Mouse (Mus musculus): ENCODE results near the gene Krtap10-4.
A peak's percentile ranks its signal among the peaks of the same experiment; 100 is the strongest.
"Not testable (repeated sequence)": the region's sequence is repeated elsewhere in the genome, so short reads cannot be mapped to it uniquely, and the experiment has no call there.

Krtap10-4 gene

DNA sequence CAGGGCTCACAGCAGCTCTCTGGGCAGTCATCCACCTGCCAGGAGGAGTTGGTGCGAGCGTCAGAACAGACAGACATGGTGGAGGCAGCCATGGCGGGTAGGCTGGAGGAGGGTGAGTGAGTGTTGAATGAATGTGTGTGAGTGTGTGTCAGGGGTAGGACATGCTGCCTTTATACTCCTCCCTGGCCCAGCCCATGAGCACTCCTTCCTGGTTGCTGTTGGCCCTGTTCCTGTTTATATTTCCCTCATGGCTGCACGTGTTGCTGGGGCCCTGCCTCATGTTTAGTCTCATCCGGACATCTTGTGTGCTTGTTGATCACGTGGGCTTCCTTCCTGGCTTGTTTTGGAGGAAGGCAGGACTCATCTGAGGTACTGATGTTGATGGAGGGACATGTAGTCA lies at the start of gene Krtap10-4:
Gene Krtap10-4, minus strand, starts transcription at position 145 of the 400 bp plus-strand sequence.
- no peak for DNase-seq

DNA sequence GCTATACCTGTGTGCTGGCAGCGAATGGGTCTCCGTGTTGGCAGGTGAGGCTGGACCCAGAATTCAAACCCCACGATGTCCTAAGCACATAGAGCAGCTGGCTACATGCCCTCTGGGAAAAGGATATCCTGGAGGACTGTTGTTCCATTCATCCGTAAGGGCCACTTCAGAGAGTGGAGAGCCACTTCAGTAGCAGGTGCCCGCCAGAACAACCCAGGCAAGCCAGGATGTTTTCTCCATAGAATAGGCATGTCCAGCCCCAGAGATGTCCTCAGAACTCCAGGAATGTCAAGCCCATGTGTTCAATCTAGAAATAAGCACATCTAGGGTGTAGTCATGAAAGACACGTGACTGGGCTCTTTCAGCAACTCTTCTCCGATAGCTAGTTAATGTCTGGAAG lies 42.8 kb upstream of the Krtap10-4 start:
- DNase-seq, result no peak

- DNase-seq, result no peak
These were observed 40.7 kb upstream of the Krtap10-4 start for GRCm38 (mm10) chr10:77867546-77867945.

GRCm38 (mm10) chr10:77864762-77865143 lies 37.9 kb upstream of the Krtap10-4 start:
- no peak for DNase-seq

DNA sequence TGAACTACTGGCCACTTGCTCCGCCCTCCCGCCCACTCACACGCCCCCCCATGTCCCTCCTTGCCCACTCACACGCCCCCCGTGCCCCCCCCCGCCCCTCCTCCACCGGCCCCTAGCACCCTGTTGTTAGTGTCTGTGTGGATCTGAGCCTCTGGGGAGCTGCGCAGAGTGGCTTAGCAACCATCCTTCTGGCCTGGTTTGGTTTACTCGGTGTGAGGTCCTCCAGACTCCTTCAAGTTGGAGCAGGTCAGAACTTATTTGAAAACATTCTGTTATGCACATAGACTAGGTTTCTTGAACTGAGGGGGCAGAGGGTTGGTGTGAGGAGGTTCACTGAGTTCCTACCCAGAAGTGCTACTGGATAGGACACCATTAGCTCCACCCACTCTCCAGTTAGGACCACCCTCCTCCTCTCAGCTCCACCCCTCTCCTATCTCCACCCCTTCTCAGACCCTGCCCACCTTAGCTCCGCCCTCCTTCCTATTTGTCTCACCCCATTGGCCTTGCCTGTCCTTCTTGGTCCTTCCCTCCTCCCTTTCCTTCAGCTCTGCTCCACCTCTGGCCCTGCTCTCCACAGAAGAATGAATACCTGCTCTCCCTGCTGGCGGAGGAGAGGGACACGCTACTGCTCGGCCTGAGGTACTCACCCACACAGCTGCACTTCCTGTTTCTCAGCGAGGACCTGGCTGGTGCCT lies 37.3 kb upstream of the Krtap10-4 start:
- peak; percentile 16 to 49 for DNase-seq

DNA sequence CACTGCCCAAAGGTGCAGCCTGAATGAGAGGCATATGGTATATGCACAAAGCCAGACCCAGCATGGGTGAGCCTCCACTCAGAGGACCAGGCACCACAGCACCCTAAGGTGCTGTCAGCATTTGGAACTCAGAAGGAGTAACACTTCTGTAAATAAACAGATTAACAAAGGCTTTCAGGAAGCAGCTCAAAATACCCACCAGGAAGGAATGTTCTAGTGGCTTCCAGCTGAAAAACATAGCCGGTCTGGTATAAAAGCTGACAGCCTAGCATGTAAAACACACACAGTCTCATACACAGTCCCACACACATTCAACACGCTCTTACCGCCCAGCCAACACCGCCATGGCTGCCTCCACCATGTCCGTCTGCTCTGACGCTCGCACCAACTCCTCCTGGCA lies 34.8 kb upstream of the Krtap10-4 start, which contains the start of gene Gm3285:
Gene Gm3285, plus strand, starts transcription at position 301 of the 400 bp plus-strand sequence.
- no peak for DNase-seq

GRCm38 (mm10) chr10:77852559-77852958 lies 25.7 kb upstream of the Krtap10-4 start, which contains the start of gene Gm10318:
Gene Gm10318 (plus strand): TSS chr10:77852859.
- no peak for DNase-seq

GRCm38 (mm10) chr10:77847538-77847937 lies 20.6 kb upstream of the Krtap10-4 start:
- DNase-seq, result no peak

DNA sequence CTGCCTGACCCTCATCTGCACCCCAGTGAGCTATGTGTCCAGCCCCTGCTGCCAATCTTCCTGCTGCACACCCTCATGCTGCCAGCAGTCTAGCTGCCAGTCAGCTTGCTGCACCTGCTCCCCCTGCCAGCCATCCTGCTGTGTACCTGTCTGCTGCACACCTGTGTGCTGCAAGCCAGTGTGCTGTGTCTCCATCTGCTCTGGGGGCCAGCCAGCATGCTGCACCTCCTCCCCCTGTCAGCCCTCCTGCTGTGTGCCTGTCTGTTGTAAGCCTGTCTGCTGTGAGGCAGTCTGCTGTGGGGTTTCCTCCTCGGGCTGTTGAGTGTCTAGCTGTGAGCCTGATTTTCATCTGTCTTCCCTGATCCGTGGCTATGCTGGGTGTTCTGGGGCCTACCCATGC lies 20.1 kb upstream of the Krtap10-4 start:
- no peak for DNase-seq

DNA sequence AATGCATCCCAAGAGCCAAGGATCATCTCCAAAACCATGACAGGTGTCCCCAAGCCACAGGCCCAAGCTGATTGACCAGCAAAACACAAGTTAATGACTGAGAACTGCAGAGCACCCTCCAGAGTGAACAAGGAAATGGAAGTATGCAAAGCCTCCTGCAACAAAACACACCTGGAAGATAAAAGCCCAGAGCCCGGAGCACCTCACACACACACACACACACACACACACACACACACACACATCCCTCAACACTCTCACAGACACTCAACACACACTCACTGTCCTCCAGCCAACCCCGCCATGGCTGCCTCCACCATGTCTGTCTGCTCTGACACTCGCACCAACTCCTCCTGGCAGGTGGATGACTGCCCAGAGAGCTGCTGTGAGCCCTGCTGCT lies 19.6 kb upstream of the Krtap10-4 start, which contains the start of gene Gm36176:
Gene Gm36176, plus strand, starts transcription at position 301 of the 400 bp plus-strand sequence.
- no peak for DNase-seq

- no peak for DNase-seq
These were observed 12.1 kb upstream of the Krtap10-4 start for GRCm38 (mm10) chr10:77839006-77839405.

GRCm38 (mm10) chr10:77835647-77836046 lies 8.8 kb upstream of the Krtap10-4 start, which contains the start of gene Krtap10-10:
Gene Krtap10-10 (plus strand): TSS chr10:77835947.
- no peak for DNase-seq

GRCm38 (mm10) chr10:77819203-77819602 lies 7.7 kb downstream of the Krtap10-4 start:
- no peak for DNase-seq

- no peak for DNase-seq
These were observed 8.4 kb downstream of the Krtap10-4 start for GRCm38 (mm10) chr10:77818523-77818922.

DNA sequence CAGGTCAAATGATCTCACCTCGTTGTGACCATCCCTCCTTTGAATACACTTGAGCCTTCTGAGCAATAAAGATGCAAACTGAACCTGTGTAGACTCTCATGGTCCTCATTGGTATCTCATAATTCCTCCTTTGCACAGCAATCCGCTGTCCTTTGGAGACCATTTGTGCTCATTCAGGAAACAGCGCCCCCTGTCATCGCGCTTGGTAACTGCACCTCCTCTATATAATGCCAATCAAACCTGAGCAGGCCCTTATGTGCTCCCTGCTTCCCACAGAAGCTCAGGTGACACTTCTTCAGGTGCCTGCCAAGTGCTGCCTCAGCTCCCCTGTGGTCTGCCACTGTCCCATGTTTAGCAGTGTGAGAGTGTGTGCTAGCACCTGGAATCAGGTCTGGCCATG lies 11.4 kb downstream of the Krtap10-4 start:
- DNase-seq, result no peak

- no peak for DNase-seq
These were observed 12.5 kb downstream of the Krtap10-4 start, which contains the start of gene Gm2696 for GRCm38 (mm10) chr10:77814382-77814781. Gene Gm2696 (plus strand): TSS chr10:77814682.

- DNase-seq, result no peak
These were observed 15.2 kb downstream of the Krtap10-4 start, which contains the start of gene Gm9507 for GRCm38 (mm10) chr10:77811743-77812142. Gene Gm9507 (minus strand): TSS chr10:77811843.

DNA sequence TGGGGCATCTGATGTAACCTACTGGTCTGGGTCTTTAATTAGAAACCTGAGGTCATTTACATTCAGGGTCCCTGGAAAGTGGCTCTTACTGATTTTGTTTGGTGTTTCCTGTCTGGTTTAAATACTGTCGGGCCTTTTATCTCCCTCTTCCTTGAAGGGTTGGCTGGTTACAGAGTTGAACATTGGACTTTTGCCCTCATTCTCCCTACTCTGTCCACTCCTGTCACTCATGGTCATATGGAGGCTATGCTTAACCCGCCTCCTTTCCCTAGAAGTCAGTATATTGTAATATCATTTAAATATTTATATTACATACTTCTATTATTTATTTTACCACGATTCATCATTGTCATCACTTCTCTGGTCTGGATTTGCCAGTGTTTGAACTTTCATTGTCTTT lies 22.8 kb downstream of the Krtap10-4 start:
- DNase-seq, result no peak

DNA sequence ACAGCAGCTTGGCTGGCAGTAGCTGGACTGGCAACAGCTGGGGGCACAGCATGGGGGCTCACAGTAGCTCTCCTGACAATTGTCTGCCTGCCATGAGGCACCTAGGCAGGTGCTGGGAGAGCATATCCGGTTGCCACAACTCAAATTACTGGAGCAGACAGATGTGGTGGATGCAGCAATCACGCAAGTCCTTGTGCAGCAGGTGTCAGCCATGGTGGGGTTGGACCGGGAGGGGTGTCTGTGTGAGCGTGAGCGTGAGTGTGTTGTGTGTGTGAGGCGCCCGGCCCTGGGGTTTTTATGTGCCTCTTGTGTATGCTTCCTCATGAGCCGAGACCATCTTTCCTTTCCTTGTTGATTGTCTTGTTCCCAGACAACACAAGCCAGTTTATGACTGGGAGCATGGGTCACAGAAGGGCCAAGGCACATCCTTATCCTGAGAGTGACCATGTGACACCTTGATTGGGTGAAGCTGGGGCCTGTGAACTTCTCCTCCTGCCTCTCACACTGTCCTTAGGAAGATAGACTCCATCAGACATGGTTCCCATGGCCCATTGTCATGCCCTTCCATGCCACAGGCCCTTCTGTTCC lies 27.9 kb downstream of the Krtap10-4 start, which contains the start of gene Gm19668:
Gene Gm19668, minus strand, starts transcription at position 213 of the 588 bp plus-strand sequence.
- DNase-seq, result no peak

DNA sequence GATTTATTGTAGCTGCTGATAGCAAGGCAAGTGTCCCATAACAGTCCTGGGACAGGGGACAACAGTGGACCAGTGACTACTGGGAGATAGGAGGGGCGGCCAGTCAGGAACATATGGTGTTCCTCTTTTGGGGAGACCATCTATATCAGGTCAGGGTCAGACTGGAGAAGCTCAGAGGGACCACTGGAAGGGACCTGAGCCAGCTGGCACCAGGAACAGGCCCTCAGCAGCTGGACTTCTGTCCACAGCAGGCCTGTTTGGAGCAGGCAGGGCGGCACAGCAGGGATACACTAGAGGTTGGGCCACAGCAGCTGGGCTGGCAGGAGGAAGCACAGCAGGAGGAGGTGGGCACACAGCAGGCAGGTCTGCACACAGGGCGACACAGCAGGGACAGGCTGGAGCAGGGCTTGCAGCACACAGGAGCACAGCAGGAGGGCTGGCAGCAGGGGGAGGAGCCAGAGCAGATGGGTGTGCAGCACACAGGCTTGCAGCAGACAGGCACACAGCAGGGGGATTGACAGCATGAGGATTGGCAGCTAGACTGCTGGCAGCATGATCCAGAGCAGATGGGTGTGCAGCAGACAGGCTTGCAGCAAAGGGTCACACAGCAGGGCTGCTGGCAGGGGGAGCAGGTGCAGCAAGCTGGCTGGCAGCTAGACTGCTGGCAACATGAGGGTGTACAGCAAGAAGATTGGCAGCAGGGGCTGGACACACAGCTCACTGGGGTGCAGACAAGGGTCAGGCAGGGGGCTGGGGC lies 28.6 kb downstream of the Krtap10-4 start:
- not testable (repeated sequence) for DNase-seq

DNA sequence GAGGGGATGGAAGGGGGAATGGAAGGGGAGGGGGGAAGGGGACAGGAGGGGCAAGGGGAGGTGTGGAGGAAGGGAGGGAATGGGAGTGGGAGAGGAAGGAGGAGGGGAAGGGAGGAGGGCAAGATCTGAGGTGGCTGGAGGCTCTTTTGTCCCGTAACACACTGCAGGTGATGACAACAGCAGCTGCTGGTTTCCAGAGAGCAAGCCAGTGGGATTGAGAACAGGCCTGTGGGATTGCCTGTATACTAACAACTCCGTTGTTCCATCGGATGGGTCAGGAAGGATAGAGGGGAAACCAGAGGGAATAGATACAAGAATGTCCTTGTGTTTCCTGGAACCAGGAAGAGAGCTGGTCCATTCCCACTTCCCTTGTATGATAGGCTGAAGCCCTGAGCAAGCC lies 29.2 kb downstream of the Krtap10-4 start:
- DNase-seq, result no peak

DNA sequence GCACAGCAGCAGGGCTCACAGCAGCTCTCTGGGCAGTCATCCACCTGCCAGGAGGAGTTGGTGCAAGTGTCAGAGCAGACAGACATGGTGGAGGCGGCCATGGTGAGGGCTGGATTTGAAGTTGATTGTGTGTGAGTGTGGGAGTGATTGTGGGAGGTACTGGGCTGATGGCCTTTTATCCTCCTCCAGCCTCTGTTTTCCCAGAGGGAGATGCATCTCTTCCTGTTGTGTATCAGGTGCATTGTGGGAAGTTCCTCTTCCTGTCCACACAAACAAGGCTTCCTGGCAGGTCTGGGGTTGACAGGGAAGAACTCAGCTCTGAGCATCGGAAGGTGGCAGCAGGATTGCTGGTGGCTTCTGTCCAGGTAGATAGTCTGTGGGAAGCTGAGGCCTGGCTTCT lies 31.9 kb downstream of the Krtap10-4 start, which contains the start of gene Gm9639:
Gene Gm9639, minus strand, starts transcription at position 101 of the 400 bp plus-strand sequence.
- DNase-seq, result no peak

GRCm38 (mm10) chr10:77788621-77789020 lies 38.3 kb downstream of the Krtap10-4 start:
- DNase-seq, result no peak

All from thymus, adult 18-20 months (tissue).